Mouse (Mus musculus) brain, embryonic 14.5 days (tissue): Measurements from ENCODE around the gene Ackr2.

Experiments
- CTCF ChIP-seq: fragments of 200-500 bp; IDR thresholded peaks from 2 replicates; pipeline ENCODE4 v1.5.1; 2012; ENCODE audit warnings: inconsistent platforms, mild to moderate bottlenecking, moderate library complexity, borderline replicate concordance; ENCODE audit not compliant: insufficient read depth, insufficient read length; ENCODE audit errors: extremely low read depth
- POLR2A ChIP-seq: fragments of 200-500 bp; IDR thresholded peaks from 2 replicates; pipeline ENCODE4 v1.6.1; 2012; ENCODE audit warnings: mild to moderate bottlenecking, inconsistent platforms, borderline replicate concordance; ENCODE audit not compliant: poor library complexity, insufficient read depth, insufficient read length, severe bottlenecking; ENCODE audit errors: extremely low read depth

GRCm38 (mm10) chr9:121943628-121944027 lies 45.5 kb downstream of the Ackr2 start:
- TF ChIP-seq CTCF (no peak), POLR2A (no peak)
